In genomic region chr10:62062786-62063185, GRCm38 (mm10) we compare ENCODE assay signal across 19 mouse cellular contexts.
DNase-seq lines count a peak whose midpoint lies in the region; ATAC-seq and TF ChIP-seq lines count a peak whose summit lies in the region.
"Had no signal": no experiment of that assay in that cellular context is flagged by ENCODE, and none has a peak within 500 bp of the region (broad histone marks: within the 10 kb centered on the region; RNA-seq: fewer than 3 reads in every experiment).

No protein-coding gene starts in this region.

- no peak overlapping the region for H3K4me2 ChIP-seq in kidney, postnatal 0 days (ENCODE audit: low read length)
- H3K4me2 ChIP-seq in lung, postnatal 0 days (replicated peaks; ENCODE audit: low read depth, low read length), result no peak overlapping the region
- H3K4me2 ChIP-seq: forebrain, embryonic 13.5 days; heart, embryonic 15.5 days; limb, embryonic 12.5 days; lung, embryonic 15.5 days; midbrain, embryonic 15.5 days; neural tube, embryonic 15.5 days had no signal

- H3K36me3 ChIP-seq in kidney, postnatal 0 days (ENCODE audit: insufficient read depth, low read length), result no peaks in the 10 kb centered on the region
- no peaks in the 10 kb centered on the region for H3K36me3 ChIP-seq in lung, postnatal 0 days (ENCODE audit: insufficient read depth, low read length)
- H3K36me3 ChIP-seq: heart, embryonic 15.5 days; hindbrain, embryonic 10.5 days; limb, embryonic 12.5 days; lung, embryonic 15.5 days; midbrain, embryonic 15.5 days; neural tube, embryonic 15.5 days had no signal

- TF ChIP-seq POLR2A in lung, adult 2 months (IDR thresholded peaks at IDR 0.05; ENCODE audit: borderline replicate concordance, extremely low read depth, low read depth, low read length), result no peak

- no peak for TF ChIP-seq EP300 in lung, postnatal 0 days (IDR thresholded peaks at IDR 0.05)

- no peaks in the 10 kb centered on the region for H3K9me3 ChIP-seq in kidney, postnatal 0 days (replicated peaks; ENCODE audit: low read length)
- no peaks in the 10 kb centered on the region for H3K9me3 ChIP-seq in lung, postnatal 0 days (ENCODE audit: low read length)
- H3K9me3 ChIP-seq: forebrain, embryonic 13.5 days; heart, embryonic 15.5 days; hindbrain, embryonic 10.5 days; limb, embryonic 12.5 days; lung, embryonic 15.5 days; midbrain, embryonic 15.5 days; neural tube, embryonic 15.5 days had no signal

- no peak for ATAC-seq in kidney, postnatal 0 days (replicated peaks; ENCODE audit: low FRiP score, low read depth)
- ATAC-seq in lung, postnatal 0 days, result no peak
- ATAC-seq: forebrain, embryonic 13.5 days; midbrain, embryonic 15.5 days had no signal

- peak; percentile 35; the same call in 1 of the 2 replicates for TF ChIP-seq CTCF in kidney, postnatal 0 days (IDR thresholded peaks at IDR 0.05; ENCODE audit: low read depth)
- peak; percentile 38 for TF ChIP-seq CTCF in lung, postnatal 0 days (IDR thresholded peaks at IDR 0.05)
- no peak for TF ChIP-seq CTCF in lung, adult 2 months (IDR thresholded peaks at IDR 0.05; ENCODE audit: insufficient read depth, low read length)

- H3K27ac ChIP-seq in kidney, postnatal 0 days, result no peak overlapping the region
- no peak overlapping the region for H3K27ac ChIP-seq in lung, postnatal 0 days (ENCODE audit: low read length)
- H3K27ac ChIP-seq: forebrain, embryonic 13.5 days; heart, embryonic 15.5 days; hindbrain, embryonic 10.5 days; limb, embryonic 12.5 days; lung, embryonic 15.5 days; midbrain, embryonic 15.5 days; neural tube, embryonic 15.5 days had no signal

- DNase-seq in kidney, postnatal 0 days (ENCODE audit: low spot score), result no peak
- DNase-seq in kidney, adult 9 months, result no peak
- DNase-seq in lung, postnatal 0 days (ENCODE audit: low spot score), result no peak
- DNase-seq in lung, adult 2 months, result no peak
- peak; percentile 74 for DNase-seq in ES-CJ7 (ENCODE audit: low read depth, low spot score)
- DNase-seq in mesoderm, embryonic 11.5 days (ENCODE audit: low read depth, low spot score), result peak; percentile 15
- DNase-seq in heart, postnatal 36 days, result no peak
- DNase-seq: cerebellum, adult 8-10 months; gastrocnemius, postnatal 25 days; kidney, adult 8-10 months; kidney, postnatal 36 days; thymus, adult 2 months had no signal

- no peak overlapping the region for H3K4me3 ChIP-seq in kidney, postnatal 0 days (replicated peaks; ENCODE audit: low read depth, low read length)
- no peak overlapping the region for H3K4me3 ChIP-seq in lung, postnatal 0 days (ENCODE audit: low read depth, low read length)
- no peak overlapping the region for H3K4me3 ChIP-seq in lung, adult 2 months (replicated peaks; ENCODE audit: extremely low read depth, low read depth, low read length)
- H3K4me3 ChIP-seq: forebrain, embryonic 13.5 days; heart, embryonic 15.5 days; hindbrain, embryonic 10.5 days; limb, embryonic 12.5 days; lung, embryonic 15.5 days; midbrain, embryonic 15.5 days; neural tube, embryonic 15.5 days had no signal

- no peaks in the 10 kb centered on the region for H3K27me3 ChIP-seq in kidney, postnatal 0 days (ENCODE audit: insufficient read depth, low read length)
- H3K27me3 ChIP-seq in lung, postnatal 0 days (replicated peaks; ENCODE audit: insufficient read depth, low read length), result no peaks in the 10 kb centered on the region
- H3K27me3 ChIP-seq: forebrain, embryonic 13.5 days; limb, embryonic 12.5 days; lung, embryonic 15.5 days; midbrain, embryonic 15.5 days had no signal

- peaks cover 15% of the 10 kb centered on the region for H3K4me1 ChIP-seq in kidney, postnatal 0 days (replicated peaks; ENCODE audit: insufficient read depth, low read length)
- H3K4me1 ChIP-seq in lung, postnatal 0 days (ENCODE audit: insufficient read depth, low read depth, low read length), result peaks cover 4% of the 10 kb centered on the region; the same call in 1 of the 2 replicates
- no peaks in the 10 kb centered on the region for H3K4me1 ChIP-seq in lung, adult 2 months (ENCODE audit: control insufficient read depth, insufficient read depth, low read length)

- no peak overlapping the region for H3K9ac ChIP-seq in kidney, postnatal 0 days (ENCODE audit: low read depth, low read length)
- H3K9ac ChIP-seq in lung, postnatal 0 days (replicated peaks; ENCODE audit: low read depth), result no peak overlapping the region
- H3K9ac ChIP-seq: forebrain, embryonic 13.5 days; heart, embryonic 15.5 days; limb, embryonic 12.5 days; lung, embryonic 15.5 days; midbrain, embryonic 15.5 days; neural tube, embryonic 15.5 days had no signal

- 68% methylated on average over 5 of the region's 5 CpGs for WGBS in kidney, postnatal 0 days
- WGBS in lung, postnatal 0 days, result 59% methylated on average over 5 of the region's 5 CpGs
- 66% methylated on average over 5 of the region's 5 CpGs for WGBS in lung, adult 2 months

- intact Hi-C loops in heart, postnatal 36 days (cut with DNase I), result no loop called here

Comparison
In these comparisons a context has a peak if more than half of its experiments do, and no peak if none do; other contexts are left out.
1. DNase-seq: peak in ES-CJ7 (single experiment) and mesoderm, embryonic 11.5 days (single experiment); none in kidney, postnatal 0 days (single experiment), kidney, adult 9 months (single experiment), lung, postnatal 0 days (single experiment), lung, adult 2 months (single experiment) and heart, postnatal 36 days (0 of 2).